Mouse (Mus musculus): ENCODE results near the gene Gm20388. TPM values are rescaled to one million over a fixed set of nuclear protein-coding genes. Genes with fewer than 3 reads are reported as not detected.
A peak's percentile ranks its signal among the peaks of the same experiment; 100 is the strongest.

Gm20388 gene
- polyA plus RNA-seq, 1 experiment from 2014 or later: not detected

DNA sequence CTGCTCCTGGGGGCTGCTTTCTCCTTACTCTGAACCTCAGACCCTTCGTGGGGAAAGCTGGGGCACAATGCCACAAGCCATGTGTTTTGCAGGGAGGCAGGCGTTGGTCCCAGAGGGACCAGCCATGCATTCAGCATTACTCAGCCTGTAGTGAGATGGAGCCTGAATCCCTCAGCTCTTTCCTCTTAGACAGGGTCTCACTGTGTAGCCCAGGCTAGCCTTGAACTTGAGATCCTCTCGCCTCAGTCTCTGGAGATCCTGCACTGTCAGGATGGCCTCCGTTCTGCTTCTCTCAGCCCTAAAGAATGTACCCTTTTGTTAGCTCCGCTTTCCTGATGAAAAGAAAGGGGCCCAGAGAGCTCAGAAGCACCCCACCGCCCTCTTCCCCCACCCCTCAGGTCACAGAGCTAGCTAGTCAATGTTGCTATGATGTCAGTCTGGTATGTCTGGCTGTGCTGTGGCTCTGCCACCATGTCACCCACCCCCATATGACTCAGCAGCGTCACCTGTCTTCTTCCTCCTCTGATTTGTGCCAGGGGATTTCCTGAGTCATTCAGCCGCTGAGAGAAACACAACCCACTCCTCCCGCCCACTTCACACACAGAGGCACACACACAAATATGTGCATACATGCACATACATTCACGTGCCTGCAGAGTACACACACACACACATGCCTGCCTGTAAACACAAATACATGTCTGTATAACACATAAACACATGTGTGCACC, 314.9 kb downstream of the Gm20388 start:
- Histone ChIP-seq H3K4me3 (no peak overlapping the region), H3K27me3 (peaks cover 16% of the 10 kb centered on the region), H3K4me2 (no peak overlapping the region), H3K9ac (no peak overlapping the region), H3K9me3 (replicated peaks) (no peaks in the 10 kb centered on the region), H3K36me3 (no peaks in the 10 kb centered on the region), H3K4me1 (replicated peaks) (peaks cover 29% of the 10 kb centered on the region), H3K27ac (no peak overlapping the region)
- ATAC-seq (replicated peaks; ENCODE audit: insufficient number of reproducible peaks, insufficient read depth, low FRiP score, low read depth): no peak
- 55% methylated on average over 10 of the region's 10 CpGs for WGBS

DNA sequence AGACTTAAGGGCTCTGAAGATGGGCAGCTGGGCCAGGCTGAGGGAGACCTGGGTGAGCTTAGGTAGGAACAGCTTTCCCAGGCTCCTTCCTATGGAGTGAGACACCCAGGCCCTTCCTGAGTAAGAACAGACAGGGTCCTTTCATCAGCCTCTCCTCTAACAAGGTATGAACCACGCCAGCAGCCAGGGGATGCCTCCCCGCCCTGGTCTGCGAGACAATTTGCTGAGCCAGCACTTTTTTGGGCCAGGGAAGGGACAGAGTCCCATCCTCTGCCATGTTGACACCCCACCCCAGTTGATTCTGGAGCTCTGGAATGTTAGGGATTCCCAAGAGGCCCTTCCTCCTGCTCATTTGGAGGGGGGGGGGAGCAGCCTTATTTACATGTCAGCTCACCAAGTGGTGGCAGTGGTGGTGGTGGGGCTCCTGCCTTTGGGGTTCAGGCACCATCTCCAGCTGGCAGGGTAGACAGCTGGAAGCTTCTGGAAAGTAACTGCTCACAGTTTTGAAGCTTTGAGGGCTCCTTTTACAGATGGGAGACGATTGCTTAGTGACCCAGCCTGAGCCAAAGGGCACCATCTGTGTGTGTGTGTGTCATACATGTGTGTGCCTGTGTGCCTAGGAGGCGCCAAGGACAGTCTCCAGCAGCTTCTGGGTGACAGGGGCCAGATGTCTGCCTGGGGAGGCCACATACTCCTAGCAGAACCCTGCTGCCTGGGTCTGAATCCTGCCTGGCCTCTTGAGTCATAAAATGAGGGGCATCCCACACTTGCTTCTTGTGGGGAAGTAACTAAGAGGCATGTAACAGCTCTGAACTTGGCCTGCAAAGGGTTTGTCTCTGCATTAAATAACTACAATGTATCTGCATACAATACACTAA, 316.3 kb downstream of the Gm20388 start:
- Histone ChIP-seq H3K9ac (no peak overlapping the region), H3K27ac (no peak overlapping the region), H3K27me3 (peaks cover 22% of the 10 kb centered on the region), H3K4me1 (replicated peaks) (peaks cover 42% of the 10 kb centered on the region), H3K4me3 (no peak overlapping the region), H3K36me3 (no peaks in the 10 kb centered on the region), H3K9me3 (replicated peaks) (no peaks in the 10 kb centered on the region), H3K4me2 (no peak overlapping the region)
- 61% methylated on average over 5 of the region's 5 CpGs for WGBS
- ATAC-seq (replicated peaks; ENCODE audit: insufficient number of reproducible peaks, insufficient read depth, low FRiP score, low read depth): no peak

DNA sequence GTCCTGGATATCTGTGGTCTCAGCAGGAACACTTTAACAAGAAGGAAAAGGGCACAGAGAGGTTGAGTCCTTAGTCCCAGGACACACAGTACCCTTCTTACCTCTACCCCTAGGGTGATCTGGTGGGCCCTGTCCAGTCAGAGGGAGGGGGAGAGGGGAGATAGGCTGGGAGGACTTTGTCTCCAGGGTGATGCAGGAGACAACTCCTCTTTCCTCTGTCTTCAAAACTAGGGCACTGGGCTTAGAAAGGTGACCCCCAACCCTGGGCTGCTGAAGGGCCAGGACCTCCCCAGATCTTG, 316.9 kb downstream of the Gm20388 start:
- Histone ChIP-seq H3K27me3 (peaks cover 22% of the 10 kb centered on the region), H3K4me3 (peak overlapping the region; percentile 54), H3K27ac (no peak overlapping the region), H3K9ac (no peak overlapping the region), H3K36me3 (no peaks in the 10 kb centered on the region), H3K4me1 (replicated peaks) (peaks cover 48% of the 10 kb centered on the region), H3K9me3 (replicated peaks) (no peaks in the 10 kb centered on the region), H3K4me2 (peak overlapping the region; percentile 99)
- no peak for ATAC-seq (replicated peaks; ENCODE audit: insufficient number of reproducible peaks, insufficient read depth, low FRiP score, low read depth)

DNA sequence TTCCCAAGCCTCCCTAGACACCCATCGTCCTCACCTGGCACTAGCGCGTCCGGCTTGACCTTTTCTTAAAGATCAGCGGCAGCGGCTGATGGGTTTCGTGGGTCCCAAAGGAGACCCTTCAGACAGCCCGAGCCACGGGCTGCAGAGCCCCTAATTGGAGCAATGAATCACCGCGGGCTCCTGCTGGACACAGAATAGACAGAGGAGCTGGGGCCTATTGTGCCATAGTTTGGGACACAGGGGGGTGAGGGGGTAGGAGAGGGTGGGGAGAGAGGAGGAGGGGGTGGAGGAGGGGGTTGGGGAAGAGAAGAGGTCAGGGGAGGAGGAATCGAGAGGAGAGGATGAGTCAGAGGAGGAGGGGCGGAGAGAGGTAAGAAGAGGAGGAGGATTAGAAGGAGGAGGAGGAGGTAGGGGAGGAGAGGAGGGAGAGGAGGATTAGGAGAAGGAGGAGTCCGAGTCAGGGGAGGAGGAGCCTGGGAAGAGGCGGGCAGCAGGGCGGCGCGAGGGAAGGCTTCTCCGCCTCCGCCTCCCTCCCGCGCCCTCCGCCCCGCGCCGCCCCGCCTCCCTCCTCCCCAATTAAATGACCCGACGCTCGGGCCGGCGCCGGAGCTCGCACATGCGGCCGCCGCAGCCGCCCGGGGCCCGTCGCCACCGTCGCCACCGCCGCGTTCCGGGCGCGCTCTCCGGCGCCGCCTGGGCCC, 317.4 kb downstream of the Gm20388 start, which contains the start of gene Gse1:
TSS of gene Gse1 (plus strand) at position 566 of the 701 bp plus-strand sequence.
- H3K4me3 ChIP-seq: peak within 1 kb of the TSS; percentile 54
- H3K27ac ChIP-seq: no peak within 1 kb of the TSS
- H3K4me2 ChIP-seq: peak within 1 kb of the TSS; percentile 99
- H3K4me1 ChIP-seq (replicated peaks): peaks cover 53% of the 10 kb centered on the region
- no peaks in the 10 kb centered on the region for H3K9me3 ChIP-seq (replicated peaks)
- peaks cover 22% of the 10 kb centered on the region for H3K27me3 ChIP-seq
- H3K9ac ChIP-seq: peak within 1 kb of the TSS; percentile 56
- H3K36me3 ChIP-seq: no peaks in the 10 kb centered on the region
- peak; percentile 73 for ATAC-seq (replicated peaks; ENCODE audit: insufficient number of reproducible peaks, insufficient read depth, low FRiP score, low read depth)
- WGBS: 7% methylated on average over 37 of the region's 52 CpGs

DNA sequence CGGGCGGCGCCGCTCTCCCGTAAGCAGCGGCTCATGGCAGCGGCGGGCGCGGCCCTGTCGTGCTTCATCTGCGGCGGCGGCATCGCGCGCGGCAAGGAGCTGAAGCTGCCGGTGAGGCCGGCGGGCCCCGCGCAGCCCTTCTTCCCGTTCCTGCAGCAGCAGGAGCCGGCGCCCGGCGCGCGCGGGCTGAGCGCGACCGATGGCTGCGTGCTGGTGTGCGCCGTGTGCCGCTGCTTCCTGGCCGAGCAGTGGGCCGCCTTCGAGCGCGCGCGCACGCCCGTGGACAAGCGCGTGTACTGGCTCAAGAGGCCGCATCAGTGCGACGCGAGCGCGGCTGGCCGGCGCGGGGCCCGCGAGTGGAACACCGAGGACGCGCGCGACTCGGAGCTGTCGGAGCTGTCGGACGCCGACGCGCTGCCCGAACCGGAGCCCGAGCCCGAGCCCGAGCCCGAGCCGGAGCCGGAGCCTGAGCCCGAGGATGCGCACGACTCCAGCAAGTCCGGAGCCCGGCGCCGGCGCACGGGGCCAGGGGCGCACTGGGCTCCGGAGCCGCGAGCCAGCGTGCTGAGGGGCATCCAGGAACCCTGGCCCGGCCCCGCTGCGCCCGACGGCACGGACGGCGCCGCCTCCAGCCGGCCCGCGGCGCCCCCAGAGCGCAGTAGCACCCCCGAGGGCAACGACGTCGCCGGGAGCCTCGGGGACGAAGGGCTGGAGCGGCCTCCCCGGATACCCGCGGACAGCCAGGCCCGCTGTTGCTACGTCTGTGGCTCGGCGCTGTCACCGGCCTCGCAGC, 318.3 kb downstream of the Gm20388 start:
- WGBS: under 1% methylated on average over 119 of the region's 125 CpGs
- peaks cover 30% of the 10 kb centered on the region for H3K27me3 ChIP-seq
- H3K4me2 ChIP-seq: peak overlapping the region; percentile 99
- H3K27ac ChIP-seq: no peak overlapping the region
- peaks cover 62% of the 10 kb centered on the region for H3K4me1 ChIP-seq (replicated peaks)
- H3K4me3 ChIP-seq: peak overlapping the region; percentile 54
- no peaks in the 10 kb centered on the region for H3K9me3 ChIP-seq (replicated peaks)
- H3K36me3 ChIP-seq: no peaks in the 10 kb centered on the region
- H3K9ac ChIP-seq: peak overlapping the region; percentile 56
- no peak for ATAC-seq (replicated peaks; ENCODE audit: insufficient number of reproducible peaks, insufficient read depth, low FRiP score, low read depth)

DNA sequence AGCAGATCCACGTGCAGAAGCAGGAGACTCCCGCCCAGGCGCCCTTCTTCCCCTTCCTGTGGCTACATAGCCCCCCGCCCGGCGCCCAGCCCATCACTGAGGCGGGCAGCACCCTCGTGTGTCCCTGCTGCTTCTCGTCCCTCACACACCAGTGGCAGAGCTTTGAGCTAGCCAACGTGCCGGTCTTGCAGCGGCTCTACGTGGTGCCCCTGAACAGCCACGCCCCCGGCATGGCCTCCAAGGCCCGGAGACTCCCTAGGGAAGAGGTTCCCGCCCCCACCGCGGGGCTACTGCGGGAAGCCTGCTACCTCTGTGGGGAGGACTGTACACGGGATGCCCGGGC, 318.9 kb downstream of the Gm20388 start:
- peak overlapping the region; percentile 56; the same call in 1 of the 2 replicates for H3K9ac ChIP-seq
- peaks cover 30% of the 10 kb centered on the region for H3K27me3 ChIP-seq
- 3% methylated on average over 22 of the region's 22 CpGs for WGBS
- H3K4me1 ChIP-seq (replicated peaks): peaks cover 65% of the 10 kb centered on the region
- H3K4me2 ChIP-seq: peak overlapping the region; percentile 99
- H3K9me3 ChIP-seq (replicated peaks): no peaks in the 10 kb centered on the region
- no peak for ATAC-seq (replicated peaks; ENCODE audit: insufficient number of reproducible peaks, insufficient read depth, low FRiP score, low read depth)
- peak overlapping the region; percentile 54 for H3K4me3 ChIP-seq
- no peaks in the 10 kb centered on the region for H3K36me3 ChIP-seq
- H3K27ac ChIP-seq: no peak overlapping the region

DNA sequence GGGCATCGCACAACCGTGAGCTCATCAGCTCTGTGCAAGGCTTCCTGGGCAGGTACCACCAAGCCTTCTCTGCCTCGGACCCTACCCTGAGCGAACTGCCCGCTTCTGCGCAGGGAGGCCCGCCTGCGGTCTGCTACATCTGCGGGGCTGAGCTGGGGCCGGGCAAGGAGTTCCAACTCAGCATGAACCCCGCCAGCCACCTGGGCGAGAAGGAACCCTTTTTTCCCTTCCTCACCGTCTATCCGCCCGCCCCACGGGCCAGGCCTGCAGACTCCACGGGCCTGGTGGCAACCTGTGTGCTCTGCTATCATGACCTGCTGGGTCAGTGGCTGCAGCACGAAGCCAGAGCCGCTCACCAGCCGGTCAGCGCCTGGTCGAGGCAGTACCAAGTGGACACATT, 319.4 kb downstream of the Gm20388 start:
- H3K4me2 ChIP-seq: peak overlapping the region; percentile 99
- no peak overlapping the region for H3K27ac ChIP-seq
- 34% methylated on average over 22 of the region's 22 CpGs for WGBS
- no peak for ATAC-seq (replicated peaks; ENCODE audit: insufficient number of reproducible peaks, insufficient read depth, low FRiP score, low read depth)
- H3K27me3 ChIP-seq: peaks cover 30% of the 10 kb centered on the region
- H3K4me1 ChIP-seq (replicated peaks): peaks cover 69% of the 10 kb centered on the region
- peak overlapping the region; percentile 54 for H3K4me3 ChIP-seq
- no peaks in the 10 kb centered on the region for H3K9me3 ChIP-seq (replicated peaks)
- H3K36me3 ChIP-seq: no peaks in the 10 kb centered on the region
- H3K9ac ChIP-seq: peak overlapping the region; percentile 56; the same call in 1 of the 2 replicates

DNA sequence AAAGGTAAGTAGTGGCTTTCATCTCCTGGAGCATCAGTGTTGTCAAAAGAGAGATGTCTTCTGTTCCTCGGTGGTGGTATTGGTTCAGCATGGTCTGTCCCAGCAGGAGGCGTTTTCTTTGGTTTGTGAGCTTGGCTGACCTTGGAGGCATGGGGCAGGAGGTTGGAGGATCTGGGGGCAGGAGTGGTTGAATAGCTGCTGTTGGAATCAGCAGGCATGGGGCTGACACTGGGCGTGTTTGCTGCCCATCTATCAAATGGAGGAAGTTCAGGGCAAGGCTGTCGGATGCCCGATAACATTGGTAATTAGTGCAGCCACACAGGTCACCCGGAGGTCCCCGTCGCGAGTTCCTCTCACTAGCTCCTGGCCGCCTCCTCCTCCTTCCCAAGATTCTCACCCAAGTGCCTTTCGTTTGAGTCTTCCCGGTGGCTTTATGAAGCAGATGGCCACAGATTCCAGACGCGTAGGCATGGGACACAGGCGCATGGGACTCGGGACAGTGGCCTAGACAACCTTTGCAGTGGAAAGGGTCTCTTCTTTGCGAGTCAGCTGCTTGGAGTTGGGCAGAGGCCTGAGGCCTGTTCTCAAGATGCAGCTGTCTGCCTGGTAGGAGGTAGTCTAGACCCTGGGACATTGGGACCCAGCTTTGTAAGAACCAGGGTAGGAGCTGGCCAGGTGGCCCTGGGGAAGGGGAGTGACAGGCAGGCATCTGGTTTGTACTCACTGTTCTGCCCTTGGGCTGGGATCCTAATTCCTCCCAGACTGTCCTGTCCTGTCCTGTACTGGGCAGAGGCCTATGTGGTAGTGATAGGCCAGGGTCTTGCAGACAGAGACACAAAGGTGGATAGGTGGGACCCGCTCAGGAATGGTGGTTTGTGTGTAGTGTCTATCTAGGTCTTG, 320.3 kb downstream of the Gm20388 start:
- 53% methylated on average over 18 of the region's 18 CpGs for WGBS
- peak overlapping the region; percentile 54 for H3K4me3 ChIP-seq
- H3K4me1 ChIP-seq (replicated peaks): peaks cover 72% of the 10 kb centered on the region
- 0 out of 2 replicates have a peak overlapping the region, but pooled peaks have one; percentile 18 for H3K9ac ChIP-seq
- H3K27ac ChIP-seq: no peak overlapping the region
- H3K9me3 ChIP-seq (replicated peaks): no peaks in the 10 kb centered on the region
- no peak for ATAC-seq (replicated peaks; ENCODE audit: insufficient number of reproducible peaks, insufficient read depth, low FRiP score, low read depth)
- H3K4me2 ChIP-seq: peak overlapping the region; percentile 99
- H3K36me3 ChIP-seq: no peaks in the 10 kb centered on the region
- peaks cover 30% of the 10 kb centered on the region for H3K27me3 ChIP-seq

DNA sequence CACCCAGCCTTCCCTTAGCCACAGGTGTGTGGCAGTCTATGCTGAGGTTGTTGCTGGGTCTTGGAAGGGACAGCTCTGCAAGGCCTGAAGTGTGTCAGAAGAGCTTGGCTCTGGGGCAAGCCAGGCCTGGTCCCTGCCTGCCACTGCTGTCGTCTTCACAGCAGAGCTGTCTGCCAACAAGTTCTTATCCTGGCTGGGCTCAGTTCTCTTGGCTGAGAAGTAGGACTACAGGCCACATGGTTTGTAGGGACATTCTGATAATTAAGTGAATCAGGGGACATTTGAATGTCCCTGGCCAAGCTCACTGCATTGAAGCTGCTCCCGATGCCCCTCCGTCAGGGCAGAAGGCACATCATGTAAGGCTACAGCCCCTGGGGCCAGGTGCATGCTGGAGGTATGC, 321.2 kb downstream of the Gm20388 start:
- peaks cover 34% of the 10 kb centered on the region for H3K27me3 ChIP-seq
- H3K4me1 ChIP-seq (replicated peaks): peaks cover 70% of the 10 kb centered on the region
- H3K4me3 ChIP-seq: peak overlapping the region; percentile 54
- no peaks in the 10 kb centered on the region for H3K9me3 ChIP-seq (replicated peaks)
- peak overlapping the region; percentile 99 for H3K4me2 ChIP-seq
- H3K27ac ChIP-seq: no peak overlapping the region
- no peak for ATAC-seq (replicated peaks; ENCODE audit: insufficient number of reproducible peaks, insufficient read depth, low FRiP score, low read depth)
- WGBS: 53% methylated on average over 3 of the region's 3 CpGs
- no peaks in the 10 kb centered on the region for H3K36me3 ChIP-seq
- H3K9ac ChIP-seq: no peak overlapping the region

DNA sequence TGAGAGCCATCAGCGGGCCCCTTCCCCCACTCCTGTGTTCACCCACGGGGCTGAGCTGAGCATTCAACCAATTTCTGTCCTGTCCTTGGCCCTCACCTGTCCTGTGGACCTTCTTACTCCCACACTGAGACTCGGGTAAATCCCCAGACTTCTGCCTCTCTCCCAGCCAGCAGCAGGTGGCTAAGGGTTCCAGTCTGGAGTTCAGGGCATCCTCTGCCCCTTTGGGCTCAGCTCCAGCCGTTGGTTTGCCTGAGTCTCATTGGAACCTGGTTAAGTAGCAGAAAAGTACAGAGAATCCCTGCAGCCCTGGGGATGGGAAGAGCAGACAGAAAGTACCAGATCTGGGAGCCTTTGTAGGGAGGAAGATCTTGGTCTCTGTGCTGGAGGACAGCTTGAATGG, 321.8 kb downstream of the Gm20388 start:
- Histone ChIP-seq H3K9me3 (replicated peaks) (no peaks in the 10 kb centered on the region), H3K4me3 (0 out of 2 replicates have a peak overlapping the region, but pooled peaks have one; percentile 54), H3K36me3 (no peaks in the 10 kb centered on the region), H3K27me3 (peaks cover 34% of the 10 kb centered on the region), H3K9ac (no peak overlapping the region), H3K4me2 (peak overlapping the region; percentile 99), H3K27ac (no peak overlapping the region), H3K4me1 (replicated peaks) (peaks cover 66% of the 10 kb centered on the region)
- WGBS: 52% methylated on average over 4 of the region's 4 CpGs
- ATAC-seq (replicated peaks; ENCODE audit: insufficient number of reproducible peaks, insufficient read depth, low FRiP score, low read depth): no peak
